Mouse (Mus musculus) layer of hippocampus, adult 9-11 months (tissue): ENCODE results near the gene Miga2.

ENCODE experiments used
- DNase-seq: peaks from one replicate; pipeline ENCODE4 v3.0.0; 2022

Miga2 gene

DNA sequence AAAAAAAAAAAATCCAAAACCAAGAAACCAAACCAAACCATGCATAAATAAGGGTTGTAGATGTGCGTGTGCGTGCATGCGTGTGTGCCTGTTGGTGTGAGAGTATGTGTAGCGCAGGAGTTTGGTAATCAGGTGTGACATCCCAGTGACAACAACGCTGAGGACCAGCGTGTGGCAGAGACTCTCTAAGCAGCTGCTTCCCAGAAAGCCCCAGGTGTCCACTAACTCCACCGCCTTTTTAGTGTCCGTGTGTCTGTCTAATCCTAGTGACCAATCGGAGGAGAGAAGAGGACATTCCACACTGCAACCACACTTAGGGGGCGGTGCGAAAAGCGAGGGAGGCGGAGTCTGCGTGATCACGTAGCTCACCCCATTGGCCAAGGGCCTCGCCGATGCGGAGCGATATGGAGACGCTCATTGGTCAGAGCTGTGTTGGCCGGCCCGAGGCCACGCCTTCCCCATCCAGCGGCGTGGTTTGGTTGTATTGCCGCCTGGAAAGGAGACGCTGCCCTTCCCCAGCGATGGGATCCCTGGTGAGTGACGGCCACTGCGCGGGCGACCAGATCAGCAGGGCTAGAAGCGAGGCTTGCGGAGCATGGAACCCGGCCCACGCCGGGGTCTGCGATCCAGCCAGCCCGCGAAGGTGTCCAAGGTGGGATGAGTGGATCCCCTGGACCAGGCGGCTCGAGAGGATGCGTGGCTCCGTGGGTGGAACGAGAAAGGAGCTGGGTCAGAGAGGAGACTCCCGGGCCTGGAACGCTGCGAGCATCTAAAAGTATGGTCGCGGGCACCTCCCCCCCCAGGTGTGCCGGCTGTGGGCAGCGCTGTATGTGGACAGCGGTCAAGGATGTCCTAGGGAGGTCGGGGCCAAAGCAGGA lies at the start of gene Miga2:
TSS of gene Miga2 (plus strand) at position 461 of the 878 bp plus-strand sequence.
- DNase-seq = peak; percentile 100

DNA sequence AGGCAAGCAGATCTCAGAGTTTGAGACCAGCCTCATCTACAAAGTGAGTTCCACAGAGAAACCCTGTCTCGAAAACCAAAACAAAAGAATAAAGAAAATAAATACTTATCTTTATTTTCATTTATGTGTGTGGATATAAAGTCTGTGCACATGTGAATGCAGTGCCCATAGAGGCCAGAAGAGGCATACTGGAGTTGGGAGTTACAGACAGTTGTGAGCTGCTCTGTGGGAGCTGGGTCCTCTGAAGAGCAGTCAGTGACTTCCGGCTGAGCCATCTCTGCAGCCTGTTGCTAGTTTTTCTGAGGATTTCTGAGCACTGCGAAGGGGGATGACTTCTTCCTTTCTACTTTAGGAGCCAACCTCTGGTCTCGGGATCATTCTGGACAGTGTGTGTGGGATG lies 47.9 kb upstream of the Miga2 start:
- no peak for DNase-seq

DNA sequence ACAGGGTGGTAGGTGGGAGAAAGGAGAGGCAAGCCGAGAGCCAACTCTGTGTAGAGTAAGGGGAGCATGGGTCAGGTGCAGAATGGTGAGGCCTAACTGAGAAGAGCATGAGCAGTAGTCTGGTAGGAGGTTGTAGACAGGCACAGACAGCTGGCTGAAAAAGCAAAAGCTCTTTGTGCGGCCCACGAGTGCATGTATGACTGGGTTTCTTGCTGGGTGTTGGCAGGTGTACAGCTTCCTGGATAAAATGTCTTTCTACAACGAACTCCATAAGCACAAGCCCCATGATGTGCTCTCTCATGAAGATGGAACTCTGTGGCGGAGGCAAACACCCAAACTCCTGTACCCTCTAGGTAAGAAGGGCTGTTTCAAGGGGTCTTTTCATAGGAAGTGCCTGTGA lies 47.1 kb upstream of the Miga2 start:
- DNase-seq = peak; percentile 51

DNA sequence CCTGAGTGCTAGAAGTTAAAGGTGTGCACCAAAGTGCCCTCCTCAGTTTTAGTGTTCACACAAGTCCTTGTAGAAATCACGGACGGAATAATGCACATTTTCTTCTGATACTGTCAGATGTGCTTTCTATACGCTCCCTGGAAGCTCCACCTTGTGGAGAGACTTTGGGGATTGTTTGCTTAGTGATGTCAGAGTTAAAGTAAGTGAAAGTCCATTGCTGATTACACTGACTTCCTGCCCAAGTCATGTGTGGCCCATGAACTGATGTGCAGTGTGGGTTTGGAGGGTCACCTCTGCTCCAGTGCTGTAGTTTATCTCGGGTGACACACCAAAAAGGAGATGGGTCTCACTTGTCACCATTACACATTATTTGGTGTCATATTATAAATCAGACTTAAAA lies 44.8 kb upstream of the Miga2 start:
- no peak for DNase-seq

DNA sequence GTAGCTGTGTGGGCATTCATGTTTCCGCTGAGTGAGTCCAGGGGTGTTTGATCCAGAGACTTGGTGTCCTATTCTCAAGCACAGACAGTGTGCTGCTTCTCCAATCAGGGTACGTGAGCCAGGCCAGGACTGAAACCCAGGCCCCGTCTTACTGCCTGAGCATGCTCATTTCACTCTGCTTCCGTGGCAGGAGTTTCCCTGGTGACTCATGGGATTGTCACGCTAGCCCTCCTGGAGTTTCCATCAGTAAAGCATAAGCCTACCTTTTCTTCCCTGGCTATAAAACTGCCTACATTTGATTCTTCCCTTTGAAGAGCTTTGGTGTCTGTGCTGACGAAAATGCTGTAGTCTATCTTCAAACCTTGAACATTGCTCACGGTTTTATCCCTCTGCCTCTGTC lies 40.9 kb upstream of the Miga2 start:
- DNase-seq = no peak

DNA sequence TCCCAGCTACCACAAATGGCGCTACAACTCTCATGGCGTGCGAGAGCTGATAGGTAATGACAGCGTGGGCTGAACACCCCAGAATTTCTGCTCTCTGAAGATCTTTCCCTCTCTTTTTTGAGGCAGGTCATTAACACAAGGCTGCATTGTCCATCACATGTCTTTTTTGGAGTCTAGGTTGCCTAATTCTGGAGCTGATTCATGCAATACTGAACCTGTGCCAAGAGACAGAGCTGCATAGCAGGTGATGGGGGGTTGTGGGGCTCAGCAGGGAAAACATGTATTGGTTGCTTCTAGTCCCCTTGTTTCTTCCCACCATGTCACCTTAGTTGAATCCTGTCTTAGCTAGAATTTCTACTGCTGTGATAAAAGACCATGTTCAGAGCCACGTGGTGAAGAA lies 38.7 kb upstream of the Miga2 start:
- no peak for DNase-seq

DNA sequence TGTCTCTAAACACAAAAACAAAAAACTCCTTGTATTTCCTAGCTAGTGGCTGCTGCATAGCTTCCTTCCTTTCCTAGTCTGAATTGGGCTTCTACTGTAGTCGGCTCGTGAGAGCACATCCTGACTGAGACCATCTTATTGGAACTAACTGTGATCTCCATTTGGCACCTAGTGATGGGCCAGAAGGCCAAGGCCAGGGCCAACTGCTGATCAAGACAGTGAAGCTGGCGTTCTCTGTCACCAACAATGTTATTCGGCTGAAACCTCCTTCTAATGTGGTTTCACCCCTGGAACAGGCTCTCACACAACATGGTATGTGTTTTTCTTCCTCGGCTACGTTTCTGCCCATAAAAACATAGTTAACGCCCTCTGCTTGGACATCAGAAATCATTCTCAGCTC lies 36.8 kb upstream of the Miga2 start:
- no peak for DNase-seq

DNA sequence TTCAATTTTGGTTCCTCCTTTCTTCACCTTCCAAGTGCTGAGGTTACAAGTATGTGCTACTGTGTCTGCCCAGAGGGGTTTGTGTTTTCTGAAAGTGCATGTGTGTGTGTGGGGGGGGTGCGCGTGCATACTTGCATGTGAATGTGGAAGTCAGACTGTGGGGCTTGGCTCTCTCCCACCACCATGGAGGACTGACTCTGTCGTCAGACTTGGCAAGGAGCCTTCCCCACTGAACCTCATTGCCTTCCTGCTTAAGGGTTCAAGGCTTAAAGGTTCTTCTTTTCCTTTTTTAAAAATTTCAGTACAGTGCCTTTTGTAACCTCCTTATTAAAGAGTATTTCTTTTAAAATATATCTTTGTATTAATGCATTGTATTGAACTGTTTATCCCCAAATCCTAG lies 35.2 kb upstream of the Miga2 start:
- DNase-seq = no peak

DNA sequence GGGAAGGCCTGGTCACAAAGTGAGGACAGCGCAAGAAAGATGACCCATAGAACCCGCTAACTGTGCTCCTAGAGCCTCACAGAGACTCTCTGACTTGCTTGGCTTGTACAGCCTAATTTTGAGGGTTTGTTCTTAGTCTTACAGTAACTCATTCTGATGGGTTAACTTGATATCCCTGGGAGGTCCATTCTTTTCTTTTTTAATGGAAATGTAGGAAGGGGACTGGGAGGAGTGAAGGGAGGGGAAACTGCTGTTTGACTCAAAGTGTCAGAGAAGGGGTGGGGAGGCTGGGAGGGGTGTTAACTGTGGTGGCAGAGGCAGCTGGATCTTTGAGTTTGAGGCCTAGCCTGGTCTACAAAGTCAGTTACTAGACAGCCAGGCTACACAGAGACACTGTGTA lies 28.7 kb upstream of the Miga2 start:
- no peak for DNase-seq

DNA sequence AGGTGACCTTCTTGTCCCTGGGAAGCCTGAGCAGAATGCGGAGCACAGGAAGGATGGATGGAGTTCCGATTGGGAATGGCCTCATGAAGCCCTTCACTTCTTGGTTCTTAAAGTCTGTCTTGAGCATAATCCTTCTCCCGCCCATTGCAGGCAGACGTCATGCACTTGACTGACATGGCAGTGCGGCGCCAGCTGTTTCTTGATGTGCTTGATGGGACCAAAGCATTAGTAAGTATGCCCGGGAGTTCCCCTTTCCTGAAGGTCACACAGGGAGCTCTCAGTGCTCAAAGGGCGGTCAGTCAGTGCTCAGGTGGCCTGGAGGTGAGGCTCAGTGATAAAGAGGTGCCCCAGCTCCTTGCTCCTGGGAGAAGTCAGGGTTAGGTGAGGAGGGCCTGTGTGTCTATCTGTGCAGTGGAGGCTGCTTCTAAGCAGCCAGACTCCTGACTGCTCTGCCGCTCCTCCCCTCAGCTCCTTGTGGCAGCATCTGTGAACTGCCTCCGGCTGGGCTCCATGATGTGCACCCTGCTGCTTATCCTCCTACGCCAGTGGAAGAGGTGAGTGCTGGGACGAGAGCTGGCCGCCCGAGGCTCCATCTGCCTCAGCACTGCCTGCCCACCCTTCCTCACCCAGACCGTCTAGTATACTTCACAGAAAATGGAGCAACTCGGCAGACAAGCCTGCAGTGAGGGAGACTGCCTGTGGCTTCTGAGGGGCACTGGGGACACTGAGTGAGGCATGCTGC lies 27.7 kb upstream of the Miga2 start:
- DNase-seq = no peak

DNA sequence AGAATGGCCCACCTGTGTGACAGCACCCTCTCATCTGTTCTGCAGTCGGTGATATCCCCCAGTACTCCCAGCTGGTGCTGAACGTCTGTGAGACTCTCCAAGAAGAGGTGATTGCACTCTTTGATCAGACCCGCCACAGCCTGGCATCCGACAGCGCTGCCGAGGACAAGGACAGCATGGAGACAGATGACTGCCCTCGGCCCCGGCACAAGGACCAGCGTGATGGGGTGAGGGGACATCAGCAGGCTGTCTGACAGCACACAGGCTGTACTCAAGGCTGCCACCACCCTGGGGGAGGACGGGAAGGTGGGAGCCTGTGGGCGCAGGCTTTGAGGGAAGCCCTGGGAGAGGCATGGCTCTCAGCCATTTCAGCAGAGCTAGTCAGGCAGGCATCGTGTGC lies 26.9 kb upstream of the Miga2 start:
- DNase-seq = no peak

DNA sequence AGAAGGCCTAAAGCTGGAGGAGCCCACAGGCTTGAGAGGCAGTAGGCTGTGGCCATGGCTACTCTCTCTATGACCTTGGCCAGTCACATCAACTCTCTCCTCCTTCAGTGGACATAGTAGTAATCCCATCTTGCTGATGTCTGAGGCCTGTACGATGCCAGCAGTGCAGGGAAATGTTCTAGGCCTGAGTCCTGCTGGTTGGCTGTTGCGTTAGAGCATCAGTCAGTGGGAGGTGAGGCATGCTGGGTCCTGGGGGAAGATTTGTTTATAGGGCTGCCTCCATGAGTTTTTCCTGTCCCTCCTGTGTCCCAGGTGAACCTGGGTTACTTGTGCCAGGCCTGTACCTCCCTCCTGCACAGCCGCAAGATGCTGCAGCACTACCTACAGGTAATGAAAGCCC lies 22.0 kb upstream of the Miga2 start:
- DNase-seq = no peak

DNA sequence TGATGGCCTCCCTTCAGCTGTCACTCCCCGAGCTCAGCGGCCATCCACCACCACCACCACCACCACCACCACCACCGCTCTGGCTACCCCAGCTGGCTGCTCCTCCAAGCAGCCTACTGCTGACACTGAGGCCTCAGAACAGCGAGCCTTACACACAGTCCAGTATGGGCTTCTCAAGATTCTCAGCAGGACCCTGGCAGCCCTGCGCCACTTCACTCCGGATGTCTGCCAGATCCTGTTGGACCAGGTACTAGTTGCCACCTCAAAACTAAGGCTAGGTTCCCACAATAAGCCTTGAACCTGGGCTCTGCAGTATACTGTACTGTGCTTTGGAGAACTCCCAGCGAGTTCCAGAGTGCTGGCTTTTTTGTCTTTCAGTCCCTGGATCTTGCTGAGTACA lies 21.5 kb upstream of the Miga2 start:
- DNase-seq = no peak

DNA sequence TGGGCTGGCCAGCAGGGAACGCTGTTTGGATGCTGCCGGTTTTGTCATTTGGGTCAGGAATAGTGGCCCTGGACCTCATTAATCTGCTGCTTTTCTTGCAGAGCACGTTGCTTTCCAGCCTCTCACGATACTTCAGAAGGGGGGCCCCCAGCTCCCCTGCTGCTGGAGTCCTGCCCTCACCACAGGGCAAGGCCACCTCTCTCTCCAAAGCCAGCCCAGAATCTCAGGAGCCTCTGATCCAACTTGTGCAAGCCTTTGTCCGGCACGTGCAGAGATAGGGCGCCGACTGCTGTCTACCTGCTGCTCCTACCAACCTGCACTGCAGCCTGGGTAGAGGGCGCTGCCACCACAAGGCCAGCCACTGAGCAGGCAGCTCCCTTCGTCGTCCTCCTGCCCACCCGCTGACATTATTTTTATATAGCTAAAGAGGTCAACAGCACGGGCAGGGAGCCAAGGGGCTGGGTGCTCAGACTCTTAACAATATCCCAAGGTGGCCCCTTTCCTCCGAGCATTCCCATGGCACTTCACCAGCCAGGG lies 20.4 kb upstream of the Miga2 start:
- DNase-seq = no peak

DNA sequence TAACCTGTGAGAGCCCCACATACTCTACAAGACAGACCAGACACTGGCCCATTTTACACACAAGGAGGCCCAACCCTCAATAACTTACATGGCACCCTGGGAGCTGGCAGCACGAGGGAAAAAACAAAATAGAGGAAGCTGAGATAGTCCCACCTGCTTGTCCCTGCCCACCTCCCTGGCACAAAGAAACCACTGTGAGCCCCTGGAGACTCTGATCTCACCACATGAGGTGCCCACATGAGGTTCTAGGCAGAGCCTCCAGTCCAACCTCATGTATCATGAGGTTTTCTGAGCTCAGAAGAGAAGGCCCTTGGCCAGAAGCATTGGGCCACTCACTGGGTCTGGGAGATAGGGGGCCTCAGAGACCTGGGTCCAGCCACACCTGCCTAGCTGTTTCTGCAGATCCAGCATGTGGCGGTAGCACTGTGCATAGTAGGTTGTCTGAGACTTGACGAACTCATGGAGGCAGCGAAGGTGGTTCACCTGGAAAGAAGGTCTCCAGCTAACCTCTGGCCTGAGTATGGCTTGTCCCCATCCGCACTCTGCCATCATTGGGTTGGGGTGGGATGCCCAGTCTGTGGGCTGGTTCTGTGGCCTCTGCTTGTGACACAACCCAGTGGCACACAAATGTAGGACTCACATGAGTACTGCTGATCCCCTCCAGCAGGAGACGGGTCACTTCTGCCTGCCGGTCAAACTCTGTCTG lies 17.9 kb upstream of the Miga2 start:
- no peak for DNase-seq

DNA sequence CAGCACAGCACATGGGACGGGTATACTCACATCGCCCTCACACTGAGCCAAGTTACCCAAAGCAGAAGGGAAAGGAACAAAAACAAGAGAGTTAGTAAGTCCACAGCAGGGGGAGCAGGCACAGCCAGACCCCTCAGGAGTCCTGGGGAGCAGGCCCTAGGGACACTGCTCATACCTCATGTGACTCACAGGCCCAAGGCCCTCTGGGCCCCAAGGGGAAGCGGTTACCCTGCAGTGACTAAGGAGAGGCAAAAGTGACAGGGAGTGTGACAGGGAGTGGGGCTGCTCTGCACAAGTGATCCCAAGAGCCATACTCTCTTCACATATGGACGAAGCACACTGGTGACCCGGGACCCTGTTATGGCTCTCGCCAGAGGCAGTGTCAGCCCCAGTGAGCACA lies 14.8 kb upstream of the Miga2 start:
- DNase-seq = no peak

DNA sequence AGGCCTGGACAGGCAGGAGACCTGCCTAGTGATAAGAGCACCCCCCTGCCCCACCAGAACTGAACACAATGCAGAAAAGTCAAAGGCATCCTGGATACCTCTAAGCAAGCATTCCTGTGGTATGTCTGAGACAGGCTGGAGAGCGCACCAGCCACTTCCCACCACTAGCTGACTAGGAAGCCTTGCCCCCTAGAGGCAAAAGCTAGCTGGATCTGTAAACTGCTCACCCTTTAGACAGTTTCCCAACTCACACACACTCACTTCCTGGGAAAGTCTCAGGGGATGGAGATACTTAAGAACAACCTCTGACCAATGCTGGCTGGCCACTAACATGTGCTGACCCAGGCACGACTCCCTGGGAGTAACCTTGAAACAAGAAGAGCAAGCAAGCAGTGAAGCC lies 12.9 kb upstream of the Miga2 start:
- no peak for DNase-seq

DNA sequence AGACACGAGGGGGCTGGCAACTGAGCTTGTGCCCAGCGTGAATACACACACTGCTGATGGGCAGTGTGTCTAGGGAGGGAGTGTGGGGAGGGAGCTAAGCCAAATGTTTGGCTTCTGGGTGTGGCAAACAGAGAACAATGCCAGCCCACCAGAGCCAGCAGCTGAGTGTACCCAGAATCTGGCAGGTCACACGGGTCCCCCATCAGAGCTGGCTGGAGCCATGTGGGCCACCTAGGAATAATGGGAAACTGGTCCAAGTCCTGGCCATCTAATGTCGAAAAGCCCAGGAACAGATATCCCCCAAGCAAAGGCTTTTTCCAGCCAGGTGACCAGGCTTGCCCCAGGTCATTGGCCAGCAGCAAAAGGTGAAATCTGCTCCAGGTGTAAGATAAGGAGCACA lies 8.2 kb upstream of the Miga2 start:
- DNase-seq = no peak

DNA sequence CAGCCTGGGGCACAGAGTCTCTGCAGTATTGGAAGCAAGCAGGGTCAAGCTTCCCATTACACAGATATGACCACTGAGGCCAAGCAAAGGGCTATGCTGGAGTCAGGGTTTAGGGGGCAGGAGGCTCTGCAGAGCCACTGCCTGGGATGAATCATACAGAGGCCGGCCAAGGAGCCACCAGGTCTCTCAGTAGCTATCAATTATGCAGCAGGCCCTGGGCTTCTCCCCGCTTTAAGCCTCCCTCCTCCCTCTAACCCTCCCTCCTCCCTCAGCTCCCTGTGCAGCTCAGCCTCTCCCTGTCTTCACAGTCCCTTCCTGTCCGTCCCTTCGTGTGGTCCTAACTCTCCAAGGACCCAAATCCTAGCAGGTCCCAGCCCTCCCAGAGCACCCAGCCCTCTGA lies 7.8 kb upstream of the Miga2 start:
- no peak for DNase-seq

DNA sequence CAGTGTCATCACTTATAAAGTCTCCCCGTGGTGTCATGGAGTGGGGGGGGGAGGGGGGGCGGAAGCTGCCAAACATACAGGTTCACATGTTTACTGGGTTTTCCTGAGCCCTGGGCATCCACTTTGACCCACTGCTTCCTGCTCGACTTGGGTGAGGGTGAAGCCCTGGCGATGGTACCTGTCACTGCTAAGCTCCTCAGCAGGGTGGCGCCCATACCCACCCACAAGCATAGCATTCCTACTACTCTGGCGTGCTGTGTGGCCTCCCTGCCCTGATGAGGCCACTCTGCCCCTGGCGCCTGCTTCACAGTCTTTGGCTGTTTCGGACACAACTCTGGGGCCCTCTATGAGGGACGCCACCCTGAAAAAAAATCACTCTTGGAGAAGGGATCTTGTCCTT lies 7.1 kb upstream of the Miga2 start:
- DNase-seq = no peak

DNA sequence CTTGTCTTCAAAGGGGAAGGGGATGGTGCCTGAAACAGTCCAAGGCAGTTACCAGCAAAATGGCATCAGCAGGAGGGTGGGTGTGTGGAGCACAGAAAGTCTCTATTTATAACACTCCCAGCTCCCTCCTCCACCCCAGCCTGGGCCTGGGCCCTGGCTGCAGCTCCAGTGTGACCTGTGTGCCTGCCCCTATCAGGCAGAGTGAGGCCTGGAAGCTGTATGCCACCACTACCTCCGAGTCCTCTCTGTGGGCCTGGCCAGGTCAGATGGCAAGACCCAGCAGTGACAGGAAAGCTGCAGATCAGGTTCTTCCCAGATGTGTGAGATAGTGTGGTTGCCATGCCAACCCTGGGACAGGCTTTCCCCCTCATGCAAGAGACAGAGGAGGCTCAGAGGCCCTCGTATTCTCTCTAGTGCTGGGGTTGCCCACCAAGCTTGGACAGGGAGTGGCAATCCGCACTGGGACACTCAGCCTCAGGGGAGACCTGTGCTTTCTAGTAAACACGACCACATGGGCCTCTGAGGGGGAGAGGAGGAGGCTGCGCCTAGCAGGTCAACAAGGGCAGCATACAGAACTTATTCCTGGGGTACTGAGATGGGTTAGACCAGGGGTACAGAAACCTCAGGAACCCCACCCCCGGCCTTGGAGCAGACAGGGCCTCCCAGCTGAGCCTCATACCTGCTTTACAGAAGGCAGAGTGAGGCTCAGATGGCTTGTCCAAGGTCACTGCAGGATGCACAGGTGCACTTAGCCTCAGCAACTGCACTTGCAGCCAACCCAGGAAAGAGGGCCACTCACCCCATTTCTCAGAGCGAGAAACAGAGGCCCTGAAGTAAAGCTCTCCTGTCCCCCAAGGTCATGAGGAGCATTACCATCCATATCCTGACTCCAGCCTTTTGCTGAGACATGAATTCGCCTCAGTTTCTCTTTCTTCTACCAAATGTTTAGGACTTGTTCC lies 6.2 kb upstream of the Miga2 start:
- no peak for DNase-seq
